Mouse (Mus musculus): ENCODE data around the gene Mybl2.

DNA sequence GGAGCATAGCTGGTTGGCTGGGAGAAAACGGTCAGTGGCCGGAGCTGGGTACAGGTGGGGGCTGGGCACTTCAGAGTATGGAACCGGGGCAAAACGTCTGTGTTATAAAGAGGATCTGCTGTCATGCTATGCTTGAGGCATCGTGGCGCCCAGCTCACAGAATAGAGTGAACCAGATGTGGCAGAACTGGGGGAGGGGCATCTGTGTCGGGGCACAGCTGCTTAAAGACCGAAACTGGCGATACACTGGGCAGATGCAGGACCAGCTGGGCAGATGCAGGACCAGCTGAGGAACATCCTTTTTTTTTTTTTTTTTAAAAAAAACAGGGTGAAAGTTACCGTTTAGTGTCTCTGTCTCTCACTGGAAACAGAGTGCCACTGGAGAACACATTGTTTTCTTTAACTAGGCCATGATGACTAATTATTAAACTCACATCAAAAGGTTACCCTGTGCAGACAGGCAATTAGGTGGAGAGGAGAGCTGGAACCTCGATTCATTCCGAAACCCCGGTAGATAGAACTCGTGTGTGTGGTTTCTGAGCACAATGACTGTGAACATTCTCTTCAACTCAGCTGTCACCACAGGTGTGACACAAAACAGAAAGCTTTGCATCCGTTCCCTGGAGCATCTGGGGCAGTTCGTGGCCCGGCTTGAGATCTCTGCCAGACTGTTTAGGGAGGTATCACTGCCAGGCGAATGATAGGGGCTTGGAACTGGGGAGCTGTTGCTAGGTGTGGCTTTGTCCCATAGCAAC lies 48.6 kb downstream of the Mybl2 start:
- no peak for TF ChIP-seq CTCF (IDR thresholded peaks at IDR 0.05; ENCODE audit: control insufficient read depth, insufficient read depth, low read length)
- TF ChIP-seq POLR2A (IDR thresholded peaks at IDR 0.05; ENCODE audit: borderline replicate concordance, control insufficient read depth, low read depth, low read length) = no peak

Data from bone marrow, adult 2 months (tissue).